9 mouse cellular contexts compared by ENCODE assay signal in genomic region chr9:54981291-54982191, GRCm38 (mm10). TPM values are rescaled to one million over a fixed set of nuclear protein-coding genes. Genes with fewer than 3 reads are reported as not detected.
DNase-seq lines count a peak whose midpoint lies in the region; ATAC-seq lines count a peak whose summit lies in the region.
"Had no signal": no experiment of that assay in that cellular context is flagged by ENCODE, and none has a peak within 500 bp of the region (broad histone marks: within the 10 kb centered on the region; RNA-seq: fewer than 3 reads in every experiment).

No protein-coding gene starts in this region.

- peaks cover 17% of the 10 kb centered on the region for H3K4me1 ChIP-seq in embryonic facial prominence, embryonic 10.5 days
- H3K4me1 ChIP-seq in hindbrain, embryonic 12.5 days = peaks cover 11% of the 10 kb centered on the region
- peaks cover 9% of the 10 kb centered on the region; the same call in 1 of the 2 replicates for H3K4me1 ChIP-seq in midbrain, embryonic 16.5 days (ENCODE audit: control insufficient read depth, insufficient read depth, low read length)

- 1% methylated on average over 85 of the region's 85 CpGs for WGBS in embryonic facial prominence, embryonic 10.5 days
- WGBS in hindbrain, embryonic 12.5 days = under 1% methylated on average over 82 of the region's 85 CpGs
- WGBS in midbrain, embryonic 16.5 days = 1% methylated on average over 79 of the region's 85 CpGs

- no peaks in the 10 kb centered on the region for H3K36me3 ChIP-seq in embryonic facial prominence, embryonic 10.5 days (replicated peaks)
- no peaks in the 10 kb centered on the region for H3K36me3 ChIP-seq in hindbrain, embryonic 12.5 days
- H3K36me3 ChIP-seq in midbrain, embryonic 16.5 days (ENCODE audit: control insufficient read depth, insufficient read depth, low read length) = no peaks in the 10 kb centered on the region

- peak overlapping the region; percentile 33 for H3K9ac ChIP-seq in hindbrain, embryonic 12.5 days
- peak overlapping the region; percentile 63 for H3K9ac ChIP-seq in midbrain, embryonic 16.5 days (ENCODE audit: low read depth, low read length)

- 0 out of 2 replicates have a peak, but pooled peaks cover 2% of the 10 kb centered on the region for H3K9me3 ChIP-seq in embryonic facial prominence, embryonic 10.5 days
- no peaks in the 10 kb centered on the region; the same call in 1 of the 2 replicates for H3K9me3 ChIP-seq in hindbrain, embryonic 12.5 days (replicated peaks)
- H3K9me3 ChIP-seq in midbrain, embryonic 16.5 days (replicated peaks; ENCODE audit: control insufficient read depth, low read length, poor library complexity, severe bottlenecking) = no peaks in the 10 kb centered on the region

- peaks cover 80% of the 10 kb centered on the region for H3K27me3 ChIP-seq in embryonic facial prominence, embryonic 10.5 days (replicated peaks; ENCODE audit: low read depth, poor library complexity, severe bottlenecking)
- peaks cover 36% of the 10 kb centered on the region for H3K27me3 ChIP-seq in hindbrain, embryonic 12.5 days
- H3K27me3 ChIP-seq in midbrain, embryonic 16.5 days (ENCODE audit: control insufficient read depth, insufficient read depth, low read depth, low read length) = peaks cover 11% of the 10 kb centered on the region

- peak; percentile 67 to 75 for DNase-seq in cerebellum, postnatal 10 days
- DNase-seq in cerebellum, adult 9-10 months = no peak
- DNase-seq in ES-CJ7 (ENCODE audit: low read depth, low spot score) (peak; percentile 75), liver (peak; percentile 62)
- peak; percentile 83 for DNase-seq in embryonic facial prominence, embryonic 10.5 days (ENCODE audit: low spot score)
- peak; percentile 25 to 36 for DNase-seq in thymus, postnatal 36 days

- H3K27ac ChIP-seq in embryonic facial prominence, embryonic 10.5 days (replicated peaks) = peak overlapping the region; percentile 44; the same call in 1 of the 2 replicates
- peak overlapping the region; percentile 45 for H3K27ac ChIP-seq in hindbrain, embryonic 12.5 days
- H3K27ac ChIP-seq in midbrain, embryonic 16.5 days (ENCODE audit: low read length) = peak overlapping the region; percentile 23; the same call in 1 of the 2 replicates

- H3K4me2 ChIP-seq in hindbrain, embryonic 12.5 days (replicated peaks) = peak overlapping the region; percentile 66
- peak overlapping the region; percentile 75 for H3K4me2 ChIP-seq in midbrain, embryonic 16.5 days (ENCODE audit: low read length)

- H3K4me3 ChIP-seq in embryonic facial prominence, embryonic 10.5 days = peak overlapping the region; percentile 70
- H3K4me3 ChIP-seq in hindbrain, embryonic 12.5 days = peak overlapping the region; percentile 61
- peak overlapping the region; percentile 56 for H3K4me3 ChIP-seq in midbrain, embryonic 16.5 days (ENCODE audit: low read depth, low read length)

- peak; percentile 82 for ATAC-seq in hindbrain, embryonic 12.5 days (ENCODE audit: low FRiP score)
- ATAC-seq in midbrain, embryonic 16.5 days = peak; percentile 77

RNA-seq across cellular contexts. Expression of gene Chrna5, which starts 0.9 kb away (rescaled TPM):
- polyA plus RNA-seq in embryonic facial prominence, embryonic 10.5 days (2016; fragmentation: Nextera tagmentation; extraction: Ambion mirVana) = 1.00 and 1.4 TPM in 2 replicates
- polyA plus RNA-seq in hindbrain, embryonic 12.5 days (2016; fragmentation: Nextera tagmentation; extraction: Ambion mirVana) = 6.4 and 7.8 TPM in 2 replicates
- 1.9 and 2.7 TPM in 2 replicates for polyA plus RNA-seq in midbrain, embryonic 16.5 days (2015; fragmentation: Nextera tagmentation; extraction: Ambion mirVana)
- polyA plus RNA-seq: C2C12 had no signal

RNA-seq across cellular contexts. Expression of gene AY074887, which starts 30.7 kb away (rescaled TPM):
- 1.2 and 1.5 TPM in 2 replicates for polyA plus RNA-seq in embryonic facial prominence, embryonic 10.5 days (2016; fragmentation: Nextera tagmentation; extraction: Ambion mirVana)
- 1.2 and 1.4 TPM in 2 replicates for polyA plus RNA-seq in hindbrain, embryonic 12.5 days (2016; fragmentation: Nextera tagmentation; extraction: Ambion mirVana)
- 0.67 and 1.2 TPM in 2 replicates for polyA plus RNA-seq in midbrain, embryonic 16.5 days (2015; fragmentation: Nextera tagmentation; extraction: Ambion mirVana)

RNA-seq across cellular contexts. Expression of gene Psma4, which starts 31.0 kb away (rescaled TPM):
- 333 and 338 TPM in 2 replicates for polyA plus RNA-seq in embryonic facial prominence, embryonic 10.5 days (2016; fragmentation: Nextera tagmentation; extraction: Ambion mirVana)
- 267 and 282 TPM in 2 replicates for polyA plus RNA-seq in hindbrain, embryonic 12.5 days (2016; fragmentation: Nextera tagmentation; extraction: Ambion mirVana)
- 251 and 256 TPM in 2 replicates for polyA plus RNA-seq in midbrain, embryonic 16.5 days (2015; fragmentation: Nextera tagmentation; extraction: Ambion mirVana)

RNA-seq across cellular contexts. Expression of gene Chrna3, which starts 44.8 kb away (rescaled TPM):
- 3.1 and 5.0 TPM in 2 replicates for polyA plus RNA-seq in embryonic facial prominence, embryonic 10.5 days (2016; fragmentation: Nextera tagmentation; extraction: Ambion mirVana)
- polyA plus RNA-seq in hindbrain, embryonic 12.5 days (2016; fragmentation: Nextera tagmentation; extraction: Ambion mirVana) = 15.0 and 17.1 TPM in 2 replicates
- 18.3 and 20.9 TPM in 2 replicates for polyA plus RNA-seq in midbrain, embryonic 16.5 days (2015; fragmentation: Nextera tagmentation; extraction: Ambion mirVana)
- polyA plus RNA-seq: C2C12 had no signal
